Mouse (Mus musculus): ENCODE results near the gene Olfr480. TPM values are rescaled to one million over a fixed set of nuclear protein-coding genes. Genes with fewer than 3 reads are reported as not detected.

The Olfr480 gene
- total and polyA plus RNA-seq, 3 experiments = not detected

- no peak within 1 kb of the TSS for H3K9ac ChIP-seq (ENCODE audit: insufficient read depth, low read depth)
These were observed 33.3 kb downstream of the Olfr480 start, which contains the start of gene Olfr478 for GRCm38 (mm10) chr7:108033889-108034288. Olfr478 (minus strand) TSS chr7:108033989.

More at GRCm38 (mm10) chr7:108033889-108034288, 33.3 kb downstream of the Olfr480 start, which contains the start of gene Olfr478:
- Histone ChIP-seq H3K27ac (ENCODE audit: insufficient read depth, low read depth) (no peak within 1 kb of the TSS), H3K4me1 (ENCODE audit: control insufficient read depth in 1 of 2, insufficient read depth in 2 of 2) (no peaks in the 10 kb centered on the region), H3K4me2 (ENCODE audit: insufficient read depth, low read depth, poor library complexity, severe bottlenecking) (no peak within 1 kb of the TSS), H3K4me3 (replicated peaks in 1 of 3; ENCODE audit: low read depth in 2 of 3, low read length in 2 of 3, poor library complexity in 1 of 3) (no peak within 1 kb of the TSS), H3K27me3 (replicated peaks) (peaks cover 26% of the 10 kb centered on the region), H3K9me3 (replicated peaks; ENCODE audit: low read length) (no peaks in the 10 kb centered on the region), H3K79me2 (replicated peaks; ENCODE audit: control insufficient read depth, extremely low read depth, insufficient read depth, poor library complexity, severe bottlenecking) (no peaks in the 10 kb centered on the region), H3K36me3 (replicated peaks in 1 of 2; ENCODE audit: control insufficient read depth in 1 of 2, insufficient read depth in 1 of 2, low read length in 1 of 2) (no peaks in the 10 kb centered on the region)
- TF ChIP-seq POLR2AphosphoS2 (IDR thresholded peaks at IDR 0.05; ENCODE audit: low read depth, low read length) (no peak), TBP (conservative IDR thresholded peaks at IDR 0.05; ENCODE audit: low read depth, low read length) (no peak), ELF1 (IDR thresholded peaks at IDR 0.05; ENCODE audit: low read depth, low read length) (no peak), SMC3 (IDR thresholded peaks at IDR 0.05; ENCODE audit: low read depth, low read length) (no peak), NELFE (IDR thresholded peaks at IDR 0.05; ENCODE audit: low read depth, low read length) (no peak), MEF2A (IDR thresholded peaks at IDR 0.05; ENCODE audit: borderline replicate concordance, low read depth, low read length) (no peak), UBTF (IDR thresholded peaks at IDR 0.05; ENCODE audit: low read depth, low read length) (no peak), CHD2 (IDR thresholded peaks at IDR 0.05; ENCODE audit: low read length) (no peak), RAD21 (IDR thresholded peaks at IDR 0.05; ENCODE audit: low read depth, low read length) (no peak), CHD1 (IDR thresholded peaks at IDR 0.05; ENCODE audit: low read depth, low read length) (no peak), CTCF (conservative IDR thresholded peaks at IDR 0.05 in 1 of 2, IDR thresholded peaks at IDR 0.05 in 1 of 2; ENCODE audit: low read depth in 2 of 2, low read length in 2 of 2) (no peak), PAX5 (IDR thresholded peaks at IDR 0.05; ENCODE audit: low read length) (no peak), BHLHE40 (IDR thresholded peaks at IDR 0.05; ENCODE audit: low read depth, low read length) (no peak), TCF12 (IDR thresholded peaks at IDR 0.05; ENCODE audit: low read depth, low read length) (no peak), MYC (IDR thresholded peaks at IDR 0.05; ENCODE audit: low read depth, low read length) (no peak), JUN (IDR thresholded peaks at IDR 0.05; ENCODE audit: insufficient read depth, low read depth, low read length) (no peak)
- no peak for DNase-seq (ENCODE audit: extremely low read depth)
- in situ Hi-C loops (cut with MboI; ENCODE audit: low pct_ligation_motif_present, low pct_unique_long_range_greater_than_20kb, low sequenced_read_pairs) = no loop called here
- dilution Hi-C loops (cut with MboI; ENCODE audit: extremely low pct_ligation_motif_present, extremely low pct_unique_long_range_greater_than_20kb, low sequenced_read_pairs) = no loop called here

Other genes with a start within 250 kb of the Olfr480 start
- not detected in 2 replicates for gene Olfr469, start 241.8 kb downstream of the Olfr480 start, total RNA-seq (2012; rRNA removed)
- gene Olfr469, start 241.8 kb downstream of the Olfr480 start, total RNA-seq (2014; rRNA removed) = not detected in 2 replicates
- gene Olfr469, start 241.8 kb downstream of the Olfr480 start, polyA plus RNA-seq (2012; ENCODE audit: insufficient read length, low read depth) = not detected in 2 replicates
- gene Olfr470, start 219.9 kb downstream of the Olfr480 start, total RNA-seq (2012; rRNA removed) = not detected in 2 replicates
- not detected in 2 replicates for gene Olfr470, start 219.9 kb downstream of the Olfr480 start, total RNA-seq (2014; rRNA removed)
- not detected in 2 replicates for gene Olfr470, start 219.9 kb downstream of the Olfr480 start, polyA plus RNA-seq (2012; ENCODE audit: insufficient read length, low read depth)
- not detected in 2 replicates for gene Olfr472, start 169.4 kb downstream of the Olfr480 start, total RNA-seq (2012; rRNA removed)
- not detected in 2 replicates for gene Olfr472, start 169.4 kb downstream of the Olfr480 start, total RNA-seq (2014; rRNA removed)
- 0.04 TPM in 1 of 2 replicates, not detected in the other for gene Olfr472, start 169.4 kb downstream of the Olfr480 start, polyA plus RNA-seq (2012; ENCODE audit: insufficient read length, low read depth)
- gene Olfr473, start 136.9 kb downstream of the Olfr480 start, total RNA-seq (2012; rRNA removed) = not detected in 2 replicates
- not detected in 2 replicates for gene Olfr473, start 136.9 kb downstream of the Olfr480 start, total RNA-seq (2014; rRNA removed)
- not detected in 2 replicates for gene Olfr473, start 136.9 kb downstream of the Olfr480 start, polyA plus RNA-seq (2012; ENCODE audit: insufficient read length, low read depth)
- gene Olfr474, start 112.7 kb downstream of the Olfr480 start, total RNA-seq (2012; rRNA removed) = not detected in 2 replicates
- not detected in 2 replicates for gene Olfr474, start 112.7 kb downstream of the Olfr480 start, total RNA-seq (2014; rRNA removed)
- gene Olfr474, start 112.7 kb downstream of the Olfr480 start, polyA plus RNA-seq (2012; ENCODE audit: insufficient read length, low read depth) = not detected in 2 replicates
- not detected in 2 replicates for gene Olfr476, start 102.5 kb downstream of the Olfr480 start, total RNA-seq (2012; rRNA removed)
- not detected in 2 replicates for gene Olfr476, start 102.5 kb downstream of the Olfr480 start, total RNA-seq (2014; rRNA removed)
- not detected in 2 replicates for gene Olfr476, start 102.5 kb downstream of the Olfr480 start, polyA plus RNA-seq (2012; ENCODE audit: insufficient read length, low read depth)
- not detected in 2 replicates for gene Olfr477, start 80.7 kb downstream of the Olfr480 start, total RNA-seq (2012; rRNA removed)
- gene Olfr477, start 80.7 kb downstream of the Olfr480 start, total RNA-seq (2014; rRNA removed) = not detected in 2 replicates
- gene Olfr477, start 80.7 kb downstream of the Olfr480 start, polyA plus RNA-seq (2012; ENCODE audit: insufficient read length, low read depth) = not detected in 2 replicates
- not detected in 2 replicates for gene Olfr478, start 33.4 kb downstream of the Olfr480 start, total RNA-seq (2012; rRNA removed)
- gene Olfr478, start 33.4 kb downstream of the Olfr480 start, total RNA-seq (2014; rRNA removed) = not detected in 2 replicates
- gene Olfr478, start 33.4 kb downstream of the Olfr480 start, polyA plus RNA-seq (2012; ENCODE audit: insufficient read length, low read depth) = not detected in 2 replicates
- not detected in 2 replicates for gene Olfr479, start 16.7 kb downstream of the Olfr480 start, total RNA-seq (2012; rRNA removed)
- gene Olfr479, start 16.7 kb downstream of the Olfr480 start, total RNA-seq (2014; rRNA removed) = not detected in 2 replicates
- gene Olfr479, start 16.7 kb downstream of the Olfr480 start, polyA plus RNA-seq (2012; ENCODE audit: insufficient read length, low read depth) = not detected in 2 replicates
- not detected in 2 replicates for gene Olfr481, start 12.5 kb upstream of the Olfr480 start, total RNA-seq (2012; rRNA removed)
- gene Olfr481, start 12.5 kb upstream of the Olfr480 start, total RNA-seq (2014; rRNA removed) = not detected in 2 replicates
- gene Olfr481, start 12.5 kb upstream of the Olfr480 start, polyA plus RNA-seq (2012; ENCODE audit: insufficient read length, low read depth) = not detected in 2 replicates
- gene Olfr482, start 30.2 kb upstream of the Olfr480 start, total RNA-seq (2012; rRNA removed) = not detected in 2 replicates
- gene Olfr482, start 30.2 kb upstream of the Olfr480 start, total RNA-seq (2014; rRNA removed) = 0.50 and 0.59 TPM in 2 replicates
- not detected in 2 replicates for gene Olfr482, start 30.2 kb upstream of the Olfr480 start, polyA plus RNA-seq (2012; ENCODE audit: insufficient read length, low read depth)
- not detected in 2 replicates for gene Olfr483, start 33.5 kb upstream of the Olfr480 start, total RNA-seq (2012; rRNA removed)
- not detected in 2 replicates for gene Olfr483, start 33.5 kb upstream of the Olfr480 start, total RNA-seq (2014; rRNA removed)
- not detected in 2 replicates for gene Olfr483, start 33.5 kb upstream of the Olfr480 start, polyA plus RNA-seq (2012; ENCODE audit: insufficient read length, low read depth)
- gene Olfr484, start 60.1 kb upstream of the Olfr480 start, total RNA-seq (2012; rRNA removed) = not detected in 2 replicates
- gene Olfr484, start 60.1 kb upstream of the Olfr480 start, total RNA-seq (2014; rRNA removed) = not detected in 2 replicates
- gene Olfr484, start 60.1 kb upstream of the Olfr480 start, polyA plus RNA-seq (2012; ENCODE audit: insufficient read length, low read depth) = not detected in 2 replicates
- not detected in 2 replicates for gene Olfr485, start 92.5 kb upstream of the Olfr480 start, total RNA-seq (2012; rRNA removed)
- gene Olfr485, start 92.5 kb upstream of the Olfr480 start, total RNA-seq (2014; rRNA removed) = not detected in 2 replicates
- gene Olfr485, start 92.5 kb upstream of the Olfr480 start, polyA plus RNA-seq (2012; ENCODE audit: insufficient read length, low read depth) = not detected in 2 replicates
- gene Olfr486, start 105.4 kb upstream of the Olfr480 start, total RNA-seq (2012; rRNA removed) = not detected in 2 replicates
- gene Olfr486, start 105.4 kb upstream of the Olfr480 start, total RNA-seq (2014; rRNA removed) = not detected in 2 replicates
- gene Olfr486, start 105.4 kb upstream of the Olfr480 start, polyA plus RNA-seq (2012; ENCODE audit: insufficient read length, low read depth) = not detected in 2 replicates
- not detected in 2 replicates for gene Olfr487, start 147.3 kb upstream of the Olfr480 start, total RNA-seq (2012; rRNA removed)
- gene Olfr487, start 147.3 kb upstream of the Olfr480 start, total RNA-seq (2014; rRNA removed) = not detected in 2 replicates
- not detected in 2 replicates for gene Olfr487, start 147.3 kb upstream of the Olfr480 start, polyA plus RNA-seq (2012; ENCODE audit: insufficient read length, low read depth)
- gene Olfr488, start 191.0 kb upstream of the Olfr480 start, total RNA-seq (2012; rRNA removed) = not detected in 2 replicates
- not detected in 2 replicates for gene Olfr488, start 191.0 kb upstream of the Olfr480 start, total RNA-seq (2014; rRNA removed)
- not detected in 2 replicates for gene Olfr488, start 191.0 kb upstream of the Olfr480 start, polyA plus RNA-seq (2012; ENCODE audit: insufficient read length, low read depth)
- not detected in 2 replicates for gene Olfr490, start 221.6 kb upstream of the Olfr480 start, total RNA-seq (2012; rRNA removed)
- not detected in 2 replicates for gene Olfr490, start 221.6 kb upstream of the Olfr480 start, total RNA-seq (2014; rRNA removed)
- gene Olfr490, start 221.6 kb upstream of the Olfr480 start, polyA plus RNA-seq (2012; ENCODE audit: insufficient read length, low read depth) = not detected in 2 replicates
- gene Olfr491, start 246.1 kb upstream of the Olfr480 start, total RNA-seq (2012; rRNA removed) = not detected in 2 replicates
- not detected in 2 replicates for gene Olfr491, start 246.1 kb upstream of the Olfr480 start, total RNA-seq (2014; rRNA removed)
- not detected in 2 replicates for gene Olfr491, start 246.1 kb upstream of the Olfr480 start, polyA plus RNA-seq (2012; ENCODE audit: insufficient read length, low read depth)